Mouse (Mus musculus): ENCODE results near the gene Gm21411. TPM values are rescaled to one million over a fixed set of nuclear protein-coding genes. Genes with fewer than 3 reads are reported as not detected.

The Gm21411 gene
- polyA plus RNA-seq, 1 experiment from 2014 or later: not detected

Other genes with a start within 250 kb of the Gm21411 start
- gene Zfp989, start 62.4 kb upstream of the Gm21411 start, polyA plus RNA-seq (2014; fragmentation: Nextera tagmentation; extraction: Ambion mirVana): not detected in 2 replicates
- not detected in 2 replicates for gene Rex2, start 112.3 kb upstream of the Gm21411 start, polyA plus RNA-seq (2014; fragmentation: Nextera tagmentation; extraction: Ambion mirVana)
- 10.8 and 12.3 TPM in 2 replicates for gene Zfp991, start 222.4 kb upstream of the Gm21411 start, polyA plus RNA-seq (2014; fragmentation: Nextera tagmentation; extraction: Ambion mirVana)

All from limb, embryonic 11.5 days (tissue).